Mouse (Mus musculus) stomach, postnatal 0 days (tissue): ENCODE measurements around the gene Arpp19. TPM values are rescaled to one million over a fixed set of nuclear protein-coding genes. Genes with fewer than 3 reads are reported as not detected.

Experiments
- ATAC-seq: fragments of 200-750 bp; cut with Nextera tagmentation; 2 replicates; pipeline ENCODE4 v1.8.0; 2017; ENCODE audit not compliant: low FRiP score, low TSS enrichment
- DNase-seq: peaks from one replicate; pipeline ENCODE4 v3.0.0-alpha.2; 2016; ENCODE audit warnings: low spot score
- H3K27ac ChIP-seq: fragments of 300-500 bp; sonication (generic); replicated peaks from 2 replicates; pipeline ENCODE4 v1.5.1; 2014; ENCODE audit warnings: mild to moderate bottlenecking, control low read depth
- H3K27me3 ChIP-seq: fragments of 300-500 bp; sonication (generic); 2 replicates; pipeline ENCODE4 v1.6.1; 2014; ENCODE audit warnings: low read length; ENCODE audit not compliant: control insufficient read depth, insufficient read depth
- H3K36me3 ChIP-seq: fragments of 300-500 bp; sonication (generic); 2 replicates; pipeline ENCODE4 v1.6.1; 2014; ENCODE audit warnings: low read length, mixed read lengths; ENCODE audit not compliant: control insufficient read depth, insufficient read depth
- H3K4me1 ChIP-seq: fragments of 300-500 bp; sonication (generic); replicated peaks from 2 replicates; pipeline ENCODE4 v1.6.1; 2014; ENCODE audit warnings: antibody characterized with exemption; ENCODE audit not compliant: control insufficient read depth, insufficient read depth
- H3K4me2 ChIP-seq: fragments of 300-500 bp; sonication (generic); replicated peaks from 2 replicates; pipeline ENCODE4 v1.6.1; 2014; ENCODE audit warnings: low read depth, mild to moderate bottlenecking, control low read depth, moderate library complexity
- H3K4me3 ChIP-seq: fragments of 300-500 bp; sonication (generic); 2 replicates; pipeline ENCODE4 v1.5.1; 2014; ENCODE audit warnings: low read depth, low read length, control low read depth
- H3K9ac ChIP-seq: fragments of 300-500 bp; sonication (generic); 2 replicates; pipeline ENCODE4 v1.6.1; 2014; ENCODE audit warnings: mild to moderate bottlenecking, low read length, control low read depth, mixed read lengths
- H3K9me3 ChIP-seq: fragments of 300-500 bp; sonication (generic); 2 replicates; pipeline ENCODE4 v1.6.1; 2016; ENCODE audit warnings: low read length; ENCODE audit not compliant: control insufficient read depth
- CTCF ChIP-seq: IDR thresholded peaks from 2 replicates; pipeline ENCODE4 v1.5.1; 2016; ENCODE audit warnings: antibody characterized with exemption, low read depth, mild to moderate bottlenecking, moderate library complexity
- EP300 ChIP-seq: optimal IDR thresholded peaks from 2 replicates; pipeline ENCODE3; 2016; ENCODE audit warnings: antibody characterized with exemption
- WGBS: fragments of 180-500 bp; shearing (Covaris S2); extraction: QIAGEN DNeasy Blood & Tissue Kit; methylation state at CpG from one replicate; pipeline ENCODE4 v1.1.7; 2014; 5-methylcytosine and 5-hydroxymethylcytosine counted together
- polyA plus RNA-seq: library from polyadenylated mRNA; unstranded; fragments of >200 nt; fragmentation: Nextera tagmentation; extraction: Ambion mirVana; gene quantifications from 2 replicates; pipeline ENCODE4 v1.2.1, GENCODE M21; 2015

The Arpp19 gene
- polyA plus RNA-seq: 301 and 327 TPM in 2 replicates

- Histone ChIP-seq H3K27ac (peak within 1 kb of the TSS; percentile 91), H3K4me2 (peak within 1 kb of the TSS; percentile 67), H3K4me3 (peak within 1 kb of the TSS; percentile 97), H3K4me1 (no peaks in the 10 kb centered on the region), H3K27me3 (no peaks in the 10 kb centered on the region), H3K9ac (peak within 1 kb of the TSS; percentile 97), H3K9me3 (no peaks in the 10 kb centered on the region), H3K36me3 (no peaks in the 10 kb centered on the region)
- TF ChIP-seq CTCF (peak; percentile 31), EP300 (no peak)
- DNase-seq (peak; percentile 91), ATAC-seq (peak; percentile 97)
- WGBS: under 1% methylated on average over 55 of the region's 73 CpGs
Measured at GRCm38 (mm10) chr9:75037451-75038356, at the start of gene Arpp19. Gene Arpp19 (plus strand): TSS chr9:75037614.

DNA sequence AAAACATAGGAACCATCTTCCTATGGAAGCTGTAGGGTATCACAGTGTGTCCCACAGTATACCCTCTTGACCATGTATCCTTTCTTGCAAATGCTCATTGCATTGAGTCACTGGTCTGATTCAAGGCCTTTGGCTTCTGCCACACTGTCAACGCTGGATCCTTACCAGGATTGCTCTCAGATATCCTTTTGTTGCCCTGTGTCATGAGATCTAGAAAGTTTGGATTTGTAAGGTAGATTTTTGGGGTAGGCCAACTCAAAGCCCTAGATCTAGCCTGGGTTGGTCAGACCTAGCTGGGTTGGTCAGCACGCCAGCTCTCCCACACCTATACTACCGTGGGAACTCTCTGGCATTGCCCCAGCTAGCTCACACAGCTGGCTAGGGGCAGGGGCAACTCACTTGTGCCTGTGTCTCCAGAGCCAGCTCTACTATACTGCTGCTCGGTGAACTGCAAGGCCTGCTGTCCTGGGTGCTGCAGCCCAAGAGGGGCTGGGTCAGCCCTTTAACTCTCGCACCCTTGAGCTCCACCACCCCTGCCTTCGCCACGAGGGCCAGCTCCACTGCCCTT lies 48.4 kb upstream of the Arpp19 start:
- H3K9ac ChIP-seq: no peak overlapping the region
- no peaks in the 10 kb centered on the region for H3K27me3 ChIP-seq
- TF ChIP-seq EP300 (no peak), CTCF (no peak)
- H3K4me3 ChIP-seq: no peak overlapping the region
- no peak overlapping the region for H3K4me2 ChIP-seq
- H3K27ac ChIP-seq: no peak overlapping the region
- DNase-seq (no peak), ATAC-seq (no peak)
- no peaks in the 10 kb centered on the region for H3K9me3 ChIP-seq
- 85% methylated on average over 7 of the region's 7 CpGs for WGBS
- H3K4me1 ChIP-seq: no peaks in the 10 kb centered on the region
- no peaks in the 10 kb centered on the region for H3K36me3 ChIP-seq

DNA sequence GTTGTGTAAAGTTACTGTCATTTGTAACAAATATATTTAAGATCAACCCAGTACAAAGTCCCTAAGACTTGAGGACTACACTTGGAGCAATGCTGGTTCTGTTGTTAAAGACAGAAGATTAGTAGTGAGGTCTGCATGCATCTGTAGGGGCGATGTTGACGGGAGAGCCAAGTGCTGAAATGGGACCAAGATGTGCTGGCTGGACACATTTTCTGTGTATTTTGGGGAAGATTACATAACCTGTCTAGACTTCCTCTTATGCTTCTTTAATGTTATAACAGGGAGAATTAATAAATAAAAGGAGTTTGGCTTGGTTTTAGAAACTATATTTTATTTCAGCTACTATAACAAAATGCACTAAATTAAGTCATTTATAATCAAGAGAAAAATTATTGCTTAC lies 47.4 kb upstream of the Arpp19 start:
- no peak for DNase-seq
- ATAC-seq: no peak
- no peaks in the 10 kb centered on the region for H3K4me1 ChIP-seq
- no peaks in the 10 kb centered on the region for H3K36me3 ChIP-seq
- TF ChIP-seq CTCF (no peak), EP300 (no peak)
- no peak overlapping the region for H3K9ac ChIP-seq
- H3K4me3 ChIP-seq: no peak overlapping the region
- no peak overlapping the region for H3K4me2 ChIP-seq
- H3K27ac ChIP-seq: no peak overlapping the region
- no peaks in the 10 kb centered on the region for H3K9me3 ChIP-seq
- WGBS: 49% methylated on average over 2 of the region's 2 CpGs
- no peaks in the 10 kb centered on the region for H3K27me3 ChIP-seq

DNA sequence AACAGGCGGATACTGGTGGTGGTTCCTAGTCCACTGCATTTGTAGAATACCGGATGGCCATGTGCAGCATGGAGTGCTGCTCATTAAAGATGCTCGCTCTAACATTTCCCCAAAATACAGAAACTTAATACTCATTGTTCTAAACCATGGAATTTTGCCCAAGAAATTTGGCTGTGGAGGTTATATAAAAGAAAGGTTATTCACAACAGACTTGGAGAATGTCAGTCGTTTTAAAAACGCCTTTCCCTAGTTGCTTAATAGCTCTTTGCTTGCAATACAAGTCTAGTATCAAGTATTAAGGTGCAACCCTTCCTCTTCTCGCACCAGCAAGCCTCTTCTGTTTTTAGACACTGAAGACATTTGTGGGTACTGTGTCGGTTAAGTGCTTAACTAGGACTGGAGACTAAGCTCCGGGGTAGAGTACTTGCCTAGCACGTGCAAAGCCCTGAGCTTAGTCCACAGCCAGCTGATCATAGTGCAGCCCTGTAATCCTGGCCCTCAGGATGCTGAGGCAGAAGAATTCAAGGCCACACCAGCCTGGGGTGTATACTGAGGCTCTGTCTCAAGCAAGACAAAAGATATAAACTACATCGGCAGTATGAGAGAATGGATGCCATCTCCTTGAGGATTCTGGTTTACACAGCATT lies 42.7 kb upstream of the Arpp19 start:
- H3K9ac ChIP-seq: no peak overlapping the region
- no peak overlapping the region for H3K4me2 ChIP-seq
- no peaks in the 10 kb centered on the region for H3K9me3 ChIP-seq
- TF ChIP-seq EP300: no peak
- no peak for TF ChIP-seq CTCF
- H3K4me3 ChIP-seq: no peak overlapping the region
- ATAC-seq (no peak), DNase-seq (no peak)
- no peaks in the 10 kb centered on the region for H3K4me1 ChIP-seq
- WGBS: 66% methylated on average over 10 of the region's 10 CpGs
- no peaks in the 10 kb centered on the region for H3K27me3 ChIP-seq
- H3K27ac ChIP-seq: no peak overlapping the region
- no peaks in the 10 kb centered on the region for H3K36me3 ChIP-seq

DNA sequence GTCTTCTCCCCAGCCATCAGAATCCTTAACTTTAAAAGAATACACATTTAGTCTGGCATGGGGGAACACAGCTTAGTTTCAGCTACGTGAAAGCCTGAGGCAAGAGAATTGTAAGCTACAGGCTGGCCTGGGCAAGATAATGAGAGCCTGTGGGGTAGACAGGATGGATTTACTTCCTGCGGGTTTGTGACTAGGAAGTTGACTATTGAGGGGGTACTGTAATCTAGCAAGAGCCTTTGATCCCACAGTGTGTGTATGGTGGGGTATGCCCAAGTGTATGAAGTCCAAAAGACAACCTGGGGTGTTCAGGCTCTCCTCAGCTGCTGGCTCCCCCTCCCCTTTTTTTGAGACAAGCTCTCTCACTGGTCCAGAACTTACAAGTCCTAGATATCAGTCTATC lies 41.1 kb upstream of the Arpp19 start:
- WGBS: 69% methylated on average over 2 of the region's 2 CpGs
- Histone ChIP-seq H3K36me3 (no peaks in the 10 kb centered on the region), H3K27ac (no peak overlapping the region), H3K9me3 (no peaks in the 10 kb centered on the region), H3K27me3 (no peaks in the 10 kb centered on the region), H3K9ac (no peak overlapping the region), H3K4me3 (no peak overlapping the region), H3K4me1 (no peaks in the 10 kb centered on the region), H3K4me2 (no peak overlapping the region)
- no peak for ATAC-seq
- no peak for DNase-seq
- TF ChIP-seq CTCF (no peak), EP300 (no peak)
